Mouse (Mus musculus): Measurements from ENCODE around the gene Gpatch1. TPM values are rescaled to one million over a fixed set of nuclear protein-coding genes. Genes with fewer than 3 reads are reported as not detected.
A peak's percentile ranks its signal among the peaks of the same experiment; 100 is the strongest.

Gpatch1 gene
- polyA plus RNA-seq, 1 experiment, result 2.2 TPM

DNA sequence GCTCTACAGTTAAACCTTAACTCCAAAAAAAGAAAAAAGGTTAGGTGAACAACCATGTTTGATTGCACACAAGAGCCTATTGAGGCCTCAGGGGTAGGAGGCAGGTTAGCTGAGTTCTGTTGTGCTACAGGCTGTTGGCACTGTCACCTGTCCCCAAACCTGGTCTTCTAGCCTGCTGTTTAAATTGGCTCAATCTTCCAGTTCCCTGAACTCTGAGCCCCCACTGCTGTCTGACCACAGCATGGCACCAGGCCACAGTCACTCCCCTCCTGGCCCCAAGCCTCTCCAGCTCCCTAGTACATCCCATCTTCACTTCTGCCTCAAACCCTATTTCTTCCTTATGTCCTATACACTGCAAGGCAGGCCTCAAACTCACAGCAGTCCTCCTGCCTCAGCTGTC is 17.4 kb downstream of the Gpatch1 start:
- TF ChIP-seq CTCF (IDR thresholded peaks at IDR 0.05; ENCODE audit: extremely low read depth, insufficient read length, insufficient replicate concordance, low read depth, low read length), result no peak
- TF ChIP-seq POLR2A (IDR thresholded peaks at IDR 0.05; ENCODE audit: low read depth, low read length), result no peak
- H3K4me3 ChIP-seq (ENCODE audit: low read depth, low read length), result no peak overlapping the region
- peaks cover 39% of the 10 kb centered on the region for H3K36me3 ChIP-seq (ENCODE audit: control insufficient read depth, insufficient read depth, low read length)
- H3K4me1 ChIP-seq (ENCODE audit: control insufficient read depth, insufficient read depth, insufficient read length, low read length), result no peaks in the 10 kb centered on the region; the same call in 1 of the 2 replicates
- no peak overlapping the region for H3K27ac ChIP-seq (ENCODE audit: insufficient read depth, low read depth, low read length)
- H3K27me3 ChIP-seq (ENCODE audit: control insufficient read depth, insufficient read depth, low read length), result no peaks in the 10 kb centered on the region

DNA sequence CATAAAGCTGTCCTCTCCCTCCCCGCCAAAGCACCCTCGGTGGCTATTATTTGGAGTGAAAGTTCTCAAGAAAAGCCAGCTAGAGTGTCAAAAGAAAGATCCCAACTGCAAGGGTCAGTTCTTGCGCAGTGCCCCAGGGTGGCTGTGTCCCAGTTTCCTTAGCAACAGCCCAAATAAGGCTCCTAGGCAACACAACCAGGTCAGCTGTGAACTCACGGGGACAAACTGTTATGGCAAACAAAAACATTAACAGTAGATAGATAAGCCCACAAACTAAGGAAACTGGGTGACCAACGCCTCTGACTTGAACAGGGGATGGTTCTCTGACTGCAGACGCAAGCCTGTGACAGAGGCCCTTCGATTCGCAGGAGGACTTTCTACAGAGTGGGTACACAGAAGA is 18.6 kb downstream of the Gpatch1 start:
- Histone ChIP-seq H3K4me3 (ENCODE audit: low read depth, low read length) (no peak overlapping the region), H3K36me3 (ENCODE audit: control insufficient read depth, insufficient read depth, low read length) (peaks cover 40% of the 10 kb centered on the region), H3K27me3 (ENCODE audit: control insufficient read depth, insufficient read depth, low read length) (no peaks in the 10 kb centered on the region), H3K4me1 (ENCODE audit: control insufficient read depth, insufficient read depth, insufficient read length, low read length) (no peaks in the 10 kb centered on the region; the same call in 1 of the 2 replicates), H3K27ac (ENCODE audit: insufficient read depth, low read depth, low read length) (no peak overlapping the region)
- TF ChIP-seq POLR2A (IDR thresholded peaks at IDR 0.05; ENCODE audit: low read depth, low read length) (no peak), CTCF (IDR thresholded peaks at IDR 0.05; ENCODE audit: extremely low read depth, insufficient read length, insufficient replicate concordance, low read depth, low read length) (no peak)
- WGBS, result 75% methylated on average over 8 of the region's 8 CpGs

DNA sequence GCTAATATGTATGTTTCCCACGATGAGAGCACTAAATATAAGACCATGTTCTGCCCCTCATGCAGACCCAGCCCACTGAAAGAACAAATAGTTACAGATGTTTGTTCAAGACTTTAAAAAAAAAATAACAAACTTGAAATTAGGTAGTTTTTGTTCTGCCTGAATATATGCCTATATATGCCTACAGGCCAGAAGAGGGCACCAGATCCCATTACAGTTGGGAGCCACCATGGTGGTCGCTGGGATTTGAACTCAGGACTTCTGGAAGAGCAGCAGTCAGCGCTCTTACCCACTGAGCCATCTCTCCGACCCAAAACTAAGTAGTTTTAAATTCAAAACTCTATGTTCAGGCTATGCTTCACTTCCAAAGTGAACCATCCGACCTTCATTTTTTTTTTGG is 20.4 kb downstream of the Gpatch1 start:
- TF ChIP-seq POLR2A (IDR thresholded peaks at IDR 0.05; ENCODE audit: low read depth, low read length), result no peak
- peak; percentile 29; the same call in 1 of the 2 replicates for TF ChIP-seq CTCF (IDR thresholded peaks at IDR 0.05; ENCODE audit: extremely low read depth, insufficient read length, insufficient replicate concordance, low read depth, low read length)
- Histone ChIP-seq H3K4me3 (ENCODE audit: low read depth, low read length) (no peak overlapping the region), H3K36me3 (ENCODE audit: control insufficient read depth, insufficient read depth, low read length) (peaks cover 42% of the 10 kb centered on the region), H3K27me3 (ENCODE audit: control insufficient read depth, insufficient read depth, low read length) (no peaks in the 10 kb centered on the region), H3K27ac (ENCODE audit: insufficient read depth, low read depth, low read length) (no peak overlapping the region), H3K4me1 (ENCODE audit: control insufficient read depth, insufficient read depth, insufficient read length, low read length) (no peaks in the 10 kb centered on the region; the same call in 1 of the 2 replicates)
- 88% methylated on average over 5 of the region's 5 CpGs for WGBS

DNA sequence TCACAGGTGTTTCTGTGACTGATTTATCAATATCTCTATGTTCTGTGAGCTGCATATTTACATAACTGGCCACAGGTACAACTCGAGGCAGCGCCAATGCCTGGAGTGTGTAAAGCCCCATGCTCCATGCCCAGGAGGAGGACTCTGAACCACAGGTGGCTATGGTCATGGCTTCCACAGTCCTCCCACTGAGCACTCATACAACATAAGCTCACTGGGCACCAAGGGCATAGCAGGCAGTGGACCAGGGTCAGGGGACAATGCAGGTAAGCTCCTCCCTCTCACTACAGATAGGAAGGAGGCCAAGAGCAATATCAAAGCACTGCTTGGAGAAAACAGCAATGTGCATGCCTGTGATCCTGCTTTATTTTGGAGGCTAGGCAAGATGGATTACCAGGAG is 22.6 kb downstream of the Gpatch1 start:
- WGBS, result 63% methylated on average over 2 of the region's 2 CpGs
- H3K36me3 ChIP-seq (ENCODE audit: control insufficient read depth, insufficient read depth, low read length), result peaks cover 43% of the 10 kb centered on the region
- H3K4me1 ChIP-seq (ENCODE audit: control insufficient read depth, insufficient read depth, insufficient read length, low read length), result no peaks in the 10 kb centered on the region
- no peaks in the 10 kb centered on the region for H3K27me3 ChIP-seq (ENCODE audit: control insufficient read depth, insufficient read depth, low read length)
- TF ChIP-seq CTCF (IDR thresholded peaks at IDR 0.05; ENCODE audit: extremely low read depth, insufficient read length, insufficient replicate concordance, low read depth, low read length) (no peak), POLR2A (IDR thresholded peaks at IDR 0.05; ENCODE audit: low read depth, low read length) (no peak)
- no peak overlapping the region for H3K27ac ChIP-seq (ENCODE audit: insufficient read depth, low read depth, low read length)
- no peak overlapping the region for H3K4me3 ChIP-seq (ENCODE audit: low read depth, low read length)

DNA sequence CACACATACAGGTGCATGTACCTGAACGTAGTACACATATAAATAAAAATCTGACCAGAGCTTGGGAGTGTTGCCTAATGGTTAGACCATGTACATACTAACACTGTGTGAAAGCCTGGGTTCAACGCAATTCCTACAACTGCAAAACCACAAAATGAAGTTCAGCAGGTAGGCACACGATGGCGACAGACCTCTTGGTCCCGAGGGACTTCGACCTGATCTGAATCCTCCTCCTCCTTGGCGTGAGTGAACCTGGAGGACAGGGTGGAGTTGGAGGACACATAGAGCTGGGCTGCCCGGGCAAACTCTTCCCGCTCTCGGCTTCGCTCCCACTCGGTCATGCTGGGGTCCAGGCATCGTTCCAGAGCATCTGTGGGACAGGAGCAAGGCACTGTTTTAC is 24.8 kb downstream of the Gpatch1 start:
- TF ChIP-seq POLR2A (IDR thresholded peaks at IDR 0.05; ENCODE audit: low read depth, low read length) (no peak), CTCF (IDR thresholded peaks at IDR 0.05; ENCODE audit: extremely low read depth, insufficient read length, insufficient replicate concordance, low read depth, low read length) (0 out of 2 replicates have a peak, but pooled peaks have one; percentile 20)
- Histone ChIP-seq H3K27me3 (ENCODE audit: control insufficient read depth, insufficient read depth, low read length) (no peaks in the 10 kb centered on the region), H3K4me3 (ENCODE audit: low read depth, low read length) (no peak overlapping the region), H3K36me3 (ENCODE audit: control insufficient read depth, insufficient read depth, low read length) (peaks cover 50% of the 10 kb centered on the region), H3K4me1 (ENCODE audit: control insufficient read depth, insufficient read depth, insufficient read length, low read length) (no peaks in the 10 kb centered on the region), H3K27ac (ENCODE audit: insufficient read depth, low read depth, low read length) (no peak overlapping the region)
- 81% methylated on average over 13 of the region's 13 CpGs for WGBS

DNA sequence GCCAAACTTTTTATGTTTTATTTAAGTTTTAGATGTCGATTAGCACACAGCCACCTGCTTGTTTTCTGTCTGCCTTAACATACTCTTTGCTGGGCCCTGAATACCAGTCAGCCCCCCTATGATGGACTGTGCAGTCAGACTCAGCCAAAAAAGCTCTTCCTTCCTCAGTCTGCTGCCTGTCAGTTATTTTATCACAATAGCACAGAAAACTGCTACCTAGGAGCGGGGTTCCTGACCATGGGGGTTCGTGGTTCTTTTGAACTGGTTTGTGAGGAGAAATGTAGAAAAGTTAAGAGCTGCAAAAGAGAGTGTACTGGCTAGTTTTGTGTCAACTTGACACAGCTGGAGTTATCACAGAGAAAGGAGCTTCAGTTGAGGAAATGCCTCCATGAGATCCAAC is 39.3 kb downstream of the Gpatch1 start:
- no peak for TF ChIP-seq CTCF (IDR thresholded peaks at IDR 0.05; ENCODE audit: extremely low read depth, insufficient read length, insufficient replicate concordance, low read depth, low read length)
- TF ChIP-seq POLR2A (IDR thresholded peaks at IDR 0.05; ENCODE audit: low read depth, low read length), result no peak
- Histone ChIP-seq H3K27me3 (ENCODE audit: control insufficient read depth, insufficient read depth, low read length) (no peaks in the 10 kb centered on the region), H3K27ac (ENCODE audit: insufficient read depth, low read depth, low read length) (no peak overlapping the region), H3K4me3 (ENCODE audit: low read depth, low read length) (no peak overlapping the region), H3K4me1 (ENCODE audit: control insufficient read depth, insufficient read depth, insufficient read length, low read length) (no peaks in the 10 kb centered on the region), H3K36me3 (ENCODE audit: control insufficient read depth, insufficient read depth, low read length) (peaks cover 38% of the 10 kb centered on the region)
- WGBS, result 89% methylated on average over 3 of the region's 3 CpGs

DNA sequence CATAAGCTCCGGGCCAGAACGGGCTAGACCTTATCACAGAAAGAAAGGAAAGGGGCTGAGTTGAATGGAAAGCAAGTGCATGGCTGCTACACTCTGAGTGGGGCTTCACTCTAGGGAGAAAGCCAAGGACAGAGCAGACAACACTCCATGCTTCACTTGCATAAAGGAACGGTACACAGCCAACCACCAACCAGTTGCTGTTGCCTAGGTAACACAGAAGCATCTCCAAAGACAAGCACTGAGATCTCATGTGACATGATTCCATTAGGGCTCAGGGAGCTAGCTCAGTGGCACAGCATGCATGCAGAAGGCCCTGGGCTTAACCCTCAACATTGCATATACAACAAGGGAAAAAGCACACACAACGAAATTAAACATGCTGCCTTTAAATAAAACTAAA is 40.8 kb downstream of the Gpatch1 start:
- 85% methylated on average over 4 of the region's 4 CpGs for WGBS
- Histone ChIP-seq H3K27ac (ENCODE audit: insufficient read depth, low read depth, low read length) (no peak overlapping the region), H3K4me1 (ENCODE audit: control insufficient read depth, insufficient read depth, insufficient read length, low read length) (no peaks in the 10 kb centered on the region), H3K4me3 (ENCODE audit: low read depth, low read length) (no peak overlapping the region), H3K27me3 (ENCODE audit: control insufficient read depth, insufficient read depth, low read length) (no peaks in the 10 kb centered on the region), H3K36me3 (ENCODE audit: control insufficient read depth, insufficient read depth, low read length) (peaks cover 30% of the 10 kb centered on the region)
- no peak for TF ChIP-seq CTCF (IDR thresholded peaks at IDR 0.05; ENCODE audit: extremely low read depth, insufficient read length, insufficient replicate concordance, low read depth, low read length)
- no peak for TF ChIP-seq POLR2A (IDR thresholded peaks at IDR 0.05; ENCODE audit: low read depth, low read length)

All from small intestine, adult 2 months (tissue).